Mouse (Mus musculus) megakaryocyte, embryonic 14.5 days (primary cell): ENCODE results near the gene Zfp982. TPM values are rescaled to one million over a fixed set of nuclear protein-coding genes. Genes with fewer than 3 reads are reported as not detected.
A peak's percentile ranks its signal among the peaks of the same experiment; 100 is the strongest.
"Not testable (repeated sequence)": the region's sequence is repeated elsewhere in the genome, so short reads cannot be mapped to it uniquely, and the experiment has no call there.

Experiments
- H3K27me3 ChIP-seq: replicated peaks from 2 replicates; pipeline ENCODE3; 2012; ENCODE audit warnings: inconsistent platforms
- H3K36me3 ChIP-seq: replicated peaks from 2 replicates; pipeline ENCODE3; 2012; ENCODE audit warnings: low read length, inconsistent platforms, mixed read lengths
- H3K4me1 ChIP-seq: 2 replicates; pipeline ENCODE4 v1.6.1; 2012; ENCODE audit warnings: inconsistent platforms
- H3K4me3 ChIP-seq: replicated peaks from 2 replicates; pipeline ENCODE3; 2012; ENCODE audit warnings: moderate library complexity, mild to moderate bottlenecking, inconsistent platforms
- H3K9me3 ChIP-seq: 2 replicates; pipeline ENCODE4 v1.6.1; 2012; ENCODE audit warnings: inconsistent platforms
- FLI1 ChIP-seq: IDR thresholded peaks from 2 replicates; pipeline ENCODE4 v1.6.1; 2012; ENCODE audit warnings: low read length, inconsistent platforms, mixed read lengths
- GATA1 ChIP-seq: IDR thresholded peaks from 3 replicates; pipeline ENCODE4 v1.6.1; 2012; ENCODE audit warnings: mixed read lengths, low read length, inconsistent platforms, borderline replicate concordance
- polyA plus RNA-seq: library from polyadenylated mRNA; stranded (reverse); fragments of >175 nt; gene quantifications from 2 replicates; pipeline ENCODE4 v1.2.3, GENCODE M21; 2012; ENCODE audit warnings: low replicate concordance; ENCODE audit not compliant: insufficient read depth

The Zfp982 gene
- polyA plus RNA-seq, result not detected in 2 replicates

DNA sequence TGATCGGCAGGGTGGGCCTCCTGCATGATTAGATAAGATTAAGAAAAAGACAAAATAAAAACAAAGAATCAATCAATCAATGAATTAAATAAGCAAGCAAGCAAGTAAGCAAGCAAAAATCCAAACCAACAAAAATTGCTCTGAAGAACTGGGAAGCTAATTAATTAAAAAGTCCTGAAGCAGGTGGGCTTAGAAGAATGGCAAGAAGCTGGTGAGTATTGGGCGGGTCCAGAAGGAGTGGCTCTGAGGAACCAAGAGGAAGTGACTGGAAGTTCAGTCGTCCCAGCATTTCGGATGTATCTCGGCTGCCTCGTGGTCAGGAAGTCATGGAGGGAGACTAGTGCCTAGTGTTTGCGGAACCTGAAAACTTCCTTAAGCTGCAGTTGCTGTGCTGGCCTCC is at the start of gene Zfp982:
Gene Zfp982, plus strand, starts transcription at position 301 of the 400 bp plus-strand sequence.
- H3K9me3 ChIP-seq, result peaks cover 40% of the 10 kb centered on the region
- H3K4me3 ChIP-seq, H3K27me3 ChIP-seq, H3K4me1 ChIP-seq: not testable (repeated sequence)
- peaks cover 20% of the 10 kb centered on the region for H3K36me3 ChIP-seq

DNA sequence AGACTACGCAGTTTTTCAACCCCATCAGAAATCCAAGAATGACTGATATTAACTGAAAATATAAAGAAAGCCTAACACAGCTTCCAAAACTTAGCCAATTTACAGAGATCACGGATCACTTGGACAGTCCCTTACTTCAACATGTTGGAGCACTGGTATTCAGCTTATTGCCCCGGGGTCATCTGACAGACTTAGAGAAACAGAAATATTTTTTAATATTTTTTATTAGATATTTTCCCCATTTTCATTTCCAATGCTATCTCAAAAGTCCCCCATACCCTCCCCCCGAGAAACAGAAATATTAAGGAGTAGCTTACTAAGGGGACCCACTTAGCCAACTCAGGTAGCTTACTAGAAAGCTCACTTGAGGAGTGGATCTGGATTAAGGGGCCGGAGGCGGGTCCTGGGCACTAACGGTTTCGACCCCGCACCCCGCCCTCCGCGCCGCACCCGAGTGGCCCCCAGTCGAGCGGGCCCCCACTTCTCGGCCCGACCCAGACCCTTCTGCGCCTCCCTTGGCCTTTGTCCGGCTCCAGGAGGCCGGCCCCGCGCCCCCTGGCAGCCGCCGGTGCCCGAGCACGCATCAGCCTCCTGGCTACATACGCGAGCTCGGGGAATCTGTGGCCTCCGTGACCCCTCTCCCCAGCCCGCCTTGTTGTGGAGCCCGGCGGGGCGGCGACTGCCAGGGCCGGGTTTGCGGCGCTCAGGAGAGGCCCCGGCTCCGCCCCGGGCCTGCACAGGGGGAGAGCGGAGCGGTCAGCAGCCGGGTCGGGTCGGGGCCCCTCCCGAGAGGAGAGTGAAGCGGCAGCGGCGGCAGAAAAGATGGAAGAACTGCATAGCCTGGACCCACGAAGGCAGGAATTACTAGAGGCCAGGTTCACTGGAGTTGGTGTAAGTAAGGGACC is 49.3 kb upstream of the Zfp982 start:
- H3K4me3 ChIP-seq, result peak overlapping the region; percentile 84
- not testable (repeated sequence) for H3K27me3 ChIP-seq, H3K4me1 ChIP-seq, H3K9me3 ChIP-seq, H3K36me3 ChIP-seq

- not testable (repeated sequence) for H3K4me1 ChIP-seq, H3K27me3 ChIP-seq, H3K36me3 ChIP-seq, H3K9me3 ChIP-seq
- peak overlapping the region; percentile 62 for H3K4me3 ChIP-seq
These were observed 48.7 kb upstream of the Zfp982 start for GRCm38 (mm10) chr4:147443554-147443927.

DNA sequence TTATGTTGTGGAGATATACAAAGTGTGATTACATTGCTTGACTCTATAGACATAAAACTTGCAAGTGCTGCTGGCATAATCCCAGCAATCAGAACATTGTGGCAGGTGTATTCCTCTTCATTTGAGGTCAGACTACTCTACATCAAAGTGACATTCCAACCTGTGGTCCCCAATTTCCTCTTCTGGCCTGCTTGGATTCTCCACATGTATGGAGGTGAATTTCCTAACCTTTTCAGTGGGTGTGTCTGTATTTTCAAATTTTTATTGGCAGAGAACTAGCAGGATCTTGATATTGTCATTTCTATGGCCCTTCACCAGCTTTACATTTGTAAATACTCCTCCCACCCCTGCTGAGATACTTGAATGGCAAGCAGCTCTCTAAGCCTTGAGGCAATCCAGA is 46.8 kb upstream of the Zfp982 start:
- H3K36me3 ChIP-seq, H3K4me3 ChIP-seq, H3K4me1 ChIP-seq, H3K9me3 ChIP-seq, H3K27me3 ChIP-seq: not testable (repeated sequence)

- H3K36me3 ChIP-seq, result peaks cover 5% of the 10 kb centered on the region
- TF ChIP-seq FLI1, result no peak
- TF ChIP-seq GATA1, result no peak
- H3K27me3 ChIP-seq, result no peaks in the 10 kb centered on the region
- no peak overlapping the region for H3K4me3 ChIP-seq
- H3K9me3 ChIP-seq, result no peaks in the 10 kb centered on the region
- no peaks in the 10 kb centered on the region for H3K4me1 ChIP-seq
These were observed 43.9 kb upstream of the Zfp982 start for GRCm38 (mm10) chr4:147448358-147448757.

GRCm38 (mm10) chr4:147449099-147449581 is 43.1 kb upstream of the Zfp982 start:
- Histone ChIP-seq H3K4me3 (peak overlapping the region; percentile 89), H3K4me1 (no peaks in the 10 kb centered on the region)

DNA sequence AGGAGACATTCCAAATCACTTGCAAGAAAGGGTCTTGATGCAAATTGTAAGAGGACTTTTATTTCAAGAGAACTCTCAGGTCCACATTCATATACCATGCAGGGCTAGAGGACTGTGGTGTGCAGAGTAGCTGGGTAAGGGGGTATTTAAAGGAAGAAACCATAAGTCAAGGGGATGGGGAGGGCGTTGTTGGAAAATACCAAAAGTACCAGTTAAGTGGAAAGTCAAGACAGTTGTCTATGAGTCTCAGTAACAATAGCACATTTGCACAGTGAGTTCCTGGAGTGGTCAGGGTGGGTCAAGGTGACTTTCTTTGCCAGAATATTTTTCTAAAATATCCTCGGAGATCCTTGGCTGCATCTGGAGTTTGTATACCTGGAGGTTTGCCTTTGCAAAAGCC is 42.2 kb upstream of the Zfp982 start:
- H3K4me3 ChIP-seq, result peak overlapping the region; percentile 70
- H3K36me3 ChIP-seq, result not testable (repeated sequence)

More at GRCm38 (mm10) chr4:147449099-147449581, 43.1 kb upstream of the Zfp982 start:
- no peak for TF ChIP-seq GATA1
- no peak for TF ChIP-seq FLI1
- Histone ChIP-seq H3K27me3 (no peaks in the 10 kb centered on the region), H3K9me3 (no peaks in the 10 kb centered on the region), H3K36me3 (peaks cover 6% of the 10 kb centered on the region)

DNA sequence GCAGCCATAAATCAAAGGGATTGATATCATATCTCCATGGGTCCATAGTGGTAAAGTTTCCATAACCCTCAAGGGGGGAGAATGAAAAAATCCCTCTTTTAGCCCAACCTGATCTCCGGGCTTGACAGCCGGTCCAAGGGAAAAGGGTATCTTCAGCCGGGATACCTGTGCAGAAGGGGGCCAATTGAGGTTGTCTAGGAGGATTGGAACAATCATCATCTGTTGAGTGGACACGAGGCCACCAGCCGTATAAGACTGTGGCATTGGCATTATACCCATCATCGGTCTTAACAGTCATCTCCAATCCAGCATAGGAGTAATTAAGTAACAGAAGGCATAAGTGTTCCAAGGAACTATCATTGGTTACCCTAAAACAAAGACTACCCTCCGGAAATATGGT is 25.0 kb upstream of the Zfp982 start:
- peaks cover 15% of the 10 kb centered on the region for H3K36me3 ChIP-seq
- H3K27me3 ChIP-seq, H3K4me3 ChIP-seq, H3K4me1 ChIP-seq: not testable (repeated sequence)
- peaks cover 43% of the 10 kb centered on the region for H3K9me3 ChIP-seq

More for the DNA sequence above, 42.2 kb upstream of the Zfp982 start:
- not testable (repeated sequence) for H3K27me3 ChIP-seq, H3K4me1 ChIP-seq, H3K9me3 ChIP-seq

GRCm38 (mm10) chr4:147498772-147499613 is 6.8 kb downstream of the Zfp982 start:
- H3K9me3 ChIP-seq, result peaks cover 16% of the 10 kb centered on the region
- not testable (repeated sequence) for H3K4me1 ChIP-seq, H3K4me3 ChIP-seq, H3K36me3 ChIP-seq, H3K27me3 ChIP-seq

DNA sequence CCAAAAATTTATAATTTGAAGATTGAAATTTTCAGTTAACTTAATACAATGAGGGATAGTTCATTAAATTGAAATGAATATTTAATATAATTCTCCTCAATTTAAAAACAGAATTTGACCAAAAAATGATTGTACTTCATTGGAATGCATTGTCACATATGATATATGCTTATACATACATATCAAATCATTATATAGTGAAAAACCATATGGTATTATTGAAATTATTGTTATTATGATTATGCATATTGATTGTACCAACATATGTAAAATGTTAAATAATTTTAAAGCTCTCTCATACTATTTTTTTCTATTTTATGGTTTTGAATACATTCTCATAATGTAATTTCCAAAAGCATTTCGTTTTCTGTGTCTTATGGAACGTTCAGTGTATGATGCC is 17.0 kb downstream of the Zfp982 start:
- Histone ChIP-seq H3K9me3 (peaks cover 24% of the 10 kb centered on the region), H3K4me1 (no peaks in the 10 kb centered on the region), H3K27me3 (no peaks in the 10 kb centered on the region), H3K36me3 (peaks cover 17% of the 10 kb centered on the region), H3K4me3 (no peak overlapping the region)
- TF ChIP-seq FLI1 (no peak), GATA1 (no peak)

DNA sequence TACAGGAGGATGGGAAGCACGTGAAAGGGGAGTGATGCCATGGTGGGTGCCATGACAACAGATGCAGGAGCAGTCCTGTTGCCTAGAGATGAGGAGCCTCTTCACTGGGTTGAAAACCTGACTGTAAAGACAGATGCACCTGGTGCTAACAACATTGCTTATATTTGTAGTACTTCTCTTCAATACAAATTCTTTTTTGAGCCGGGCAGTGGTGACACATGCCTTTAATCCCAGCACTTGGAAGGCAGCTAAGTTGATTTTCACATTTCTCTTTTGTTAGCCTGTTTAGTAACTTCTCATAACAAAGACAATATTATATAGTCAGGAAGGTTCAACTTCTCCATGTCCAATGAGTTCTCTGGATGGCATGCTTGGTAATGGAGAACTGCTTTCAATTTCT is 26.8 kb downstream of the Zfp982 start:
- peak overlapping the region; percentile 1 for H3K4me3 ChIP-seq
- TF ChIP-seq GATA1 (no peak), FLI1 (no peak)
- H3K36me3 ChIP-seq, result no peaks in the 10 kb centered on the region
- no peaks in the 10 kb centered on the region for H3K4me1 ChIP-seq
- H3K9me3 ChIP-seq, result peaks cover 44% of the 10 kb centered on the region
- no peaks in the 10 kb centered on the region for H3K27me3 ChIP-seq
